In the genomic region with DNA sequence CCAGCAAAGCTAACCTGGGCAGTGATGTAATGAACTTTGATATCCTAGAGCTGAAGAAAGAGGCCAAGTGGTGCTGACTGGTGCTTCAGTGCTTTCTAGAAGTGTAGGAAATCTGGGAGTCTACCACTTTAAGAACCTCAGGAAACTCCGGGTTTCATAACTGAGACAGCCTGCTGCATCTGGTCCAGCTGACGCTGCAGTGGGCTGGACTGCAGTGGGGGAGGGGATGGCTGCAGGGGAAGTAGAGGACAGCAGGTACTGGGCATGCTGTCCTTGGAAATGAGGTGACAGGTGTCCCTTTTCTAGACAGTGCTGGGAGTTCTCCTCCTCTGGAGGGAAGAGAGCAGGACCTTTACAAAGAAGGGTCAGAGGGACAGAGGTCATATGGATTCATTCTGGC, we compare ENCODE assay signal across 18 mouse cellular contexts. TPM values are rescaled to one million over a fixed set of nuclear protein-coding genes. Genes with fewer than 3 reads are reported as not detected.
A peak's percentile ranks its signal among the peaks of the same experiment; 100 is the strongest.
DNase-seq lines count a peak whose midpoint lies in the region; ATAC-seq and TF ChIP-seq lines count a peak whose summit lies in the region.
"Had no signal": no experiment of that assay in that cellular context is flagged by ENCODE, and none has a peak within 500 bp of the region (broad histone marks: within the 10 kb centered on the region; RNA-seq: fewer than 3 reads in every experiment).

A gene (plus strand): TSS at position 238 of the 400 bp plus-strand sequence.

- H3K4me2 ChIP-seq in kidney, embryonic 14.5 days (replicated peaks; ENCODE audit: low read depth, low read length): no peak within 1 kb of the TSS
- no peak within 1 kb of the TSS for H3K4me2 ChIP-seq in liver, postnatal 0 days (ENCODE audit: low read depth, low read length)
- H3K4me2 ChIP-seq: forebrain, embryonic 12.5 days; hindbrain, embryonic 15.5 days had no signal

- no peak for ATAC-seq in kidney, embryonic 14.5 days (ENCODE audit: low FRiP score, low TSS enrichment)
- no peak for ATAC-seq in liver, postnatal 0 days

- peak; percentile 10 to 37 for DNase-seq in adrenal gland, postnatal 36 days
- no peak for DNase-seq in adrenal gland, postnatal 10 days
- peak; percentile 54 for DNase-seq in kidney, adult 18-20 months
- peak; percentile 33 for DNase-seq in right cerebral cortex, adult 18-20 months
- no peak for DNase-seq in right cerebral cortex, adult 2 months (ENCODE audit: low spot score in 2 of 2)
- peak; percentile 28 for DNase-seq in liver, postnatal 0 days
- DNase-seq in cerebellum, adult 11-12 months: no peak
- DNase-seq: cerebellum, adult 2 months had no signal

- no peaks in the 10 kb centered on the region for H3K4me1 ChIP-seq in kidney, embryonic 14.5 days (ENCODE audit: control insufficient read depth, insufficient read depth, low read length)
- peaks cover 8% of the 10 kb centered on the region; the same call in 1 of the 2 replicates for H3K4me1 ChIP-seq in liver, postnatal 0 days (ENCODE audit: insufficient read depth)
- H3K4me1 ChIP-seq: forebrain, embryonic 12.5 days; hindbrain, embryonic 15.5 days; midbrain, embryonic 10.5 days had no signal

- TF ChIP-seq EP300 in liver, postnatal 0 days (IDR thresholded peaks at IDR 0.05; ENCODE audit: low read depth): no peak

- H3K36me3 ChIP-seq in kidney, embryonic 14.5 days (ENCODE audit: control insufficient read depth, insufficient read depth, low read length): no peaks in the 10 kb centered on the region
- no peaks in the 10 kb centered on the region for H3K36me3 ChIP-seq in liver, postnatal 0 days (replicated peaks; ENCODE audit: insufficient read depth, low read length)
- H3K36me3 ChIP-seq: embryonic facial prominence, embryonic 10.5 days; forebrain, embryonic 12.5 days; hindbrain, embryonic 15.5 days; midbrain, embryonic 10.5 days had no signal

- H3K9me3 ChIP-seq in kidney, embryonic 14.5 days (ENCODE audit: control insufficient read depth, low read length): no peaks in the 10 kb centered on the region
- H3K9me3 ChIP-seq in liver, postnatal 0 days (ENCODE audit: low read length): no peaks in the 10 kb centered on the region
- H3K9me3 ChIP-seq: embryonic facial prominence, embryonic 10.5 days; forebrain, embryonic 12.5 days; hindbrain, embryonic 15.5 days; midbrain, embryonic 10.5 days had no signal

- H3K9ac ChIP-seq in kidney, embryonic 14.5 days (ENCODE audit: low read depth, low read length): no peak within 1 kb of the TSS
- H3K9ac ChIP-seq in liver, postnatal 0 days (replicated peaks): no peak within 1 kb of the TSS
- H3K9ac ChIP-seq: forebrain, embryonic 12.5 days; hindbrain, embryonic 15.5 days; liver, embryonic 14.5 days had no signal

- 14% methylated on average over 2 of the region's 2 CpGs for WGBS in kidney, embryonic 14.5 days
- 8% methylated on average over 2 of the region's 2 CpGs for WGBS in liver, postnatal 0 days (ENCODE audit: insufficient replicate concordance)

- H3K27ac ChIP-seq in kidney, embryonic 14.5 days (ENCODE audit: low read depth, low read length): no peak within 1 kb of the TSS
- no peak within 1 kb of the TSS for H3K27ac ChIP-seq in liver, postnatal 0 days (ENCODE audit: low read depth)
- H3K27ac ChIP-seq: embryonic facial prominence, embryonic 10.5 days; forebrain, embryonic 12.5 days; heart, adult 2 months; hindbrain, embryonic 15.5 days; liver, embryonic 14.5 days; midbrain, embryonic 10.5 days had no signal

- H3K27me3 ChIP-seq in kidney, embryonic 14.5 days (ENCODE audit: control insufficient read depth, insufficient read depth, low read length): no peaks in the 10 kb centered on the region
- no peaks in the 10 kb centered on the region for H3K27me3 ChIP-seq in liver, postnatal 0 days (ENCODE audit: insufficient read depth, low read length)
- H3K27me3 ChIP-seq: hindbrain, embryonic 15.5 days had no signal

- no peak for TF ChIP-seq CTCF in liver, postnatal 0 days (IDR thresholded peaks at IDR 0.05; ENCODE audit: low read depth)

- no peak within 1 kb of the TSS for H3K4me3 ChIP-seq in kidney, embryonic 14.5 days (ENCODE audit: low read length)
- no peak within 1 kb of the TSS for H3K4me3 ChIP-seq in liver, postnatal 0 days (ENCODE audit: low read depth, low read length)
- H3K4me3 ChIP-seq: embryonic facial prominence, embryonic 10.5 days; forebrain, embryonic 12.5 days; heart, adult 2 months; hindbrain, embryonic 15.5 days; midbrain, embryonic 10.5 days had no signal

RNA-seq across cellular contexts. Expression of the gene that starts here (rescaled TPM):
- total RNA-seq in adrenal gland, postnatal 36 days (2021): under 1 TPM in 1 of 2 experiments, not detected in 1; 0.36 TPM
- total RNA-seq in adrenal gland, postnatal 10 days (2021): not detected
- not detected in 2 replicates for polyA plus RNA-seq in kidney, embryonic 14.5 days (2014; fragmentation: Nextera tagmentation; extraction: Ambion mirVana)
- polyA plus RNA-seq in liver, postnatal 0 days (2015; fragmentation: Nextera tagmentation; extraction: Ambion mirVana): 0.14 and 0.15 TPM in 2 replicates
- total RNA-seq: heart, adult 2 months; MEL had no signal
- polyA plus RNA-seq: embryonic facial prominence, embryonic 10.5 days; hindbrain, embryonic 15.5 days; midbrain, embryonic 10.5 days; neural tube, embryonic 11.5 days; stomach, embryonic 16.5 days had no signal

Comparison
In these comparisons a context has a peak if more than half of its experiments do, and no peak if none do; other contexts are left out.
1. DNase-seq: peak in kidney, adult 18-20 months (single experiment) and right cerebral cortex, adult 18-20 months (single experiment); none in adrenal gland, postnatal 10 days (single experiment), right cerebral cortex, adult 2 months (0 of 2) and cerebellum, adult 11-12 months (single experiment).
2. Peak in DNase-seq in adrenal gland, postnatal 36 days; RNA of the gene not detected or under 1 TPM.
3. Peak in DNase-seq in liver, postnatal 0 days; RNA of the gene not detected or under 1 TPM.